Mouse (Mus musculus): ENCODE results near the gene AI481877. TPM values are rescaled to one million over a fixed set of nuclear protein-coding genes. Genes with fewer than 3 reads are reported as not detected.

AI481877 gene
- polyA plus RNA-seq, 1 experiment from 2014 or later, result not detected

- Histone ChIP-seq H3K4me1 (ENCODE audit: control insufficient read depth, insufficient read depth, low read length) (no peaks in the 10 kb centered on the region), H3K9me3 (ENCODE audit: control insufficient read depth, low read length) (no peaks in the 10 kb centered on the region), H3K27me3 (ENCODE audit: control insufficient read depth, insufficient read depth, low read length) (no peaks in the 10 kb centered on the region), H3K4me3 (replicated peaks; ENCODE audit: low read depth, low read length) (no peak overlapping the region), H3K27ac (replicated peaks; ENCODE audit: low read depth, low read length) (no peak overlapping the region), H3K9ac (replicated peaks; ENCODE audit: low read length) (no peak overlapping the region), H3K4me2 (ENCODE audit: low read length) (no peak overlapping the region), H3K36me3 (ENCODE audit: control insufficient read depth, insufficient read depth, low read length) (no peaks in the 10 kb centered on the region)
- WGBS, result 89% methylated on average over 2 of the region's 2 CpGs
- ATAC-seq (ENCODE audit: low FRiP score, low TSS enrichment) (no peak), DNase-seq (no peak)
Measured at GRCm38 (mm10) chr4:59107886-59108285, 30.9 kb downstream of the AI481877 start.

DNA sequence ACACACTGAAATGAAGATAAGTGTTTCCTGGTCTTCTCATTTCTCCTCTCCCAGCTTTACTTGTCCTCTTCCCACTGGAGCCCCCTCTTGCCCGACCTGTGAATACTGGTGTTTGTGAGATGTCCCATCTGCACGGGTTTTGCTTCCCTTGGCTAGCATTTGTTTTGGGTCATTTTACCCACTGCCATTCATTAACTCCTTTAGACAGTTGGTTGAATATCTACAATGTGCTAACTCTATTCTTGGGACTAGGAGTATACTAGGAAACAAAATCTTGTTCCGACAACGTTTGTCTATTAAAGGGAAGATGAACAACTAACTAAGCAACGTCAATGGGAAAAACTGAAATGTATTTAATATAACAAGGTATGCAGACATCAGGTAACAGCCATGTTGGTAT lies 32.1 kb downstream of the AI481877 start:
- Histone ChIP-seq H3K9ac (replicated peaks; ENCODE audit: low read length) (no peak overlapping the region), H3K27ac (replicated peaks; ENCODE audit: low read depth, low read length) (no peak overlapping the region), H3K27me3 (ENCODE audit: control insufficient read depth, insufficient read depth, low read length) (no peaks in the 10 kb centered on the region), H3K4me2 (ENCODE audit: low read length) (no peak overlapping the region), H3K9me3 (ENCODE audit: control insufficient read depth, low read length) (no peaks in the 10 kb centered on the region), H3K4me1 (ENCODE audit: control insufficient read depth, insufficient read depth, low read length) (no peaks in the 10 kb centered on the region), H3K4me3 (replicated peaks; ENCODE audit: low read depth, low read length) (no peak overlapping the region), H3K36me3 (ENCODE audit: control insufficient read depth, insufficient read depth, low read length) (no peaks in the 10 kb centered on the region)
- WGBS, result 85% methylated on average over 5 of the region's 5 CpGs
- DNase-seq (no peak), ATAC-seq (ENCODE audit: low FRiP score, low TSS enrichment) (no peak)

DNA sequence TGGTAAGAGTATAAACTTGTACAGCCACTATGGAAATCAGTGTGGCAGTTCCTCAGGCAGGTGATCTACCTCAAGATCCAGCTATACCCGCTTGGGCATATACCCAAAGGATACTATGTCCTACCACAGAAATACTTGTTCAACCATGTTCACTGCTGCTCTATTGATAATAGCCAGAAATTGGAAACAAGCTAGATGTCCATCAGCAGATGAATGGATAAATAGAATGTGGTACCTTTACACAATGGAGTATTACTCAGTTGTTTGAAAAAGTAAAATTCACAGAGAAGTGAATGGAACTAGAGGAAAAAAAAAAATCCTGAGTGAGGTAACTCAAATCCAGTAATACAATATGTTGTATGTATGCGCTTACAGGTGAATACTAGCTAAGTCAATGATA lies 34.6 kb downstream of the AI481877 start:
- no peaks in the 10 kb centered on the region for H3K4me1 ChIP-seq (ENCODE audit: control insufficient read depth, insufficient read depth, low read length)
- DNase-seq, result no peak
- 93% methylated on average over 2 of the region's 2 CpGs for WGBS

GRCm38 (mm10) chr4:59096393-59096792 lies 42.4 kb downstream of the AI481877 start:
- Histone ChIP-seq H3K27ac (replicated peaks; ENCODE audit: low read depth, low read length) (no peak overlapping the region), H3K36me3 (ENCODE audit: control insufficient read depth, insufficient read depth, low read length) (no peaks in the 10 kb centered on the region), H3K4me2 (ENCODE audit: low read length) (no peak overlapping the region), H3K9ac (replicated peaks; ENCODE audit: low read length) (no peak overlapping the region), H3K9me3 (ENCODE audit: control insufficient read depth, low read length) (no peaks in the 10 kb centered on the region), H3K27me3 (ENCODE audit: control insufficient read depth, insufficient read depth, low read length) (no peaks in the 10 kb centered on the region), H3K4me3 (replicated peaks; ENCODE audit: low read depth, low read length) (no peak overlapping the region), H3K4me1 (ENCODE audit: control insufficient read depth, insufficient read depth, low read length) (no peaks in the 10 kb centered on the region)
- ATAC-seq (ENCODE audit: low FRiP score, low TSS enrichment) (peak; percentile 86), DNase-seq (peak; percentile 94)

More for the DNA sequence above, 34.6 kb downstream of the AI481877 start:
- no peak for ATAC-seq (ENCODE audit: low FRiP score, low TSS enrichment)
- Histone ChIP-seq H3K4me2 (ENCODE audit: low read length) (no peak overlapping the region), H3K4me3 (replicated peaks; ENCODE audit: low read depth, low read length) (no peak overlapping the region), H3K27ac (replicated peaks; ENCODE audit: low read depth, low read length) (no peak overlapping the region), H3K27me3 (ENCODE audit: control insufficient read depth, insufficient read depth, low read length) (no peaks in the 10 kb centered on the region), H3K9ac (replicated peaks; ENCODE audit: low read length) (no peak overlapping the region), H3K36me3 (ENCODE audit: control insufficient read depth, insufficient read depth, low read length) (no peaks in the 10 kb centered on the region), H3K9me3 (ENCODE audit: control insufficient read depth, low read length) (no peaks in the 10 kb centered on the region)

GRCm38 (mm10) chr4:59089391-59089790 lies 49.4 kb downstream of the AI481877 start:
- ATAC-seq (ENCODE audit: low FRiP score, low TSS enrichment) (no peak), DNase-seq (no peak)
- H3K4me2 ChIP-seq (ENCODE audit: low read length), result no peak overlapping the region
- H3K4me3 ChIP-seq (replicated peaks; ENCODE audit: low read depth, low read length), result no peak overlapping the region
- H3K9me3 ChIP-seq (ENCODE audit: control insufficient read depth, low read length), result no peaks in the 10 kb centered on the region
- 77% methylated on average over 1 of the region's 1 CpGs for WGBS
- no peaks in the 10 kb centered on the region for H3K36me3 ChIP-seq (ENCODE audit: control insufficient read depth, insufficient read depth, low read length)
- H3K27me3 ChIP-seq (ENCODE audit: control insufficient read depth, insufficient read depth, low read length), result no peaks in the 10 kb centered on the region
- no peaks in the 10 kb centered on the region for H3K4me1 ChIP-seq (ENCODE audit: control insufficient read depth, insufficient read depth, low read length)
- no peak overlapping the region for H3K27ac ChIP-seq (replicated peaks; ENCODE audit: low read depth, low read length)
- H3K9ac ChIP-seq (replicated peaks; ENCODE audit: low read length), result no peak overlapping the region

- Histone ChIP-seq H3K36me3 (ENCODE audit: control insufficient read depth, insufficient read depth, low read length) (no peaks in the 10 kb centered on the region), H3K4me1 (ENCODE audit: control insufficient read depth, insufficient read depth, low read length) (no peaks in the 10 kb centered on the region), H3K4me3 (replicated peaks; ENCODE audit: low read depth, low read length) (no peak overlapping the region), H3K9me3 (ENCODE audit: control insufficient read depth, low read length) (no peaks in the 10 kb centered on the region), H3K4me2 (ENCODE audit: low read length) (no peak overlapping the region), H3K27ac (replicated peaks; ENCODE audit: low read depth, low read length) (no peak overlapping the region), H3K9ac (replicated peaks; ENCODE audit: low read length) (no peak overlapping the region), H3K27me3 (ENCODE audit: control insufficient read depth, insufficient read depth, low read length) (no peaks in the 10 kb centered on the region)
- no peak for ATAC-seq (ENCODE audit: low FRiP score, low TSS enrichment)
- WGBS, result 84% methylated on average over 2 of the region's 2 CpGs
- DNase-seq, result no peak
Measured at GRCm38 (mm10) chr4:59083430-59083829, 55.4 kb downstream of the AI481877 start.

DNA sequence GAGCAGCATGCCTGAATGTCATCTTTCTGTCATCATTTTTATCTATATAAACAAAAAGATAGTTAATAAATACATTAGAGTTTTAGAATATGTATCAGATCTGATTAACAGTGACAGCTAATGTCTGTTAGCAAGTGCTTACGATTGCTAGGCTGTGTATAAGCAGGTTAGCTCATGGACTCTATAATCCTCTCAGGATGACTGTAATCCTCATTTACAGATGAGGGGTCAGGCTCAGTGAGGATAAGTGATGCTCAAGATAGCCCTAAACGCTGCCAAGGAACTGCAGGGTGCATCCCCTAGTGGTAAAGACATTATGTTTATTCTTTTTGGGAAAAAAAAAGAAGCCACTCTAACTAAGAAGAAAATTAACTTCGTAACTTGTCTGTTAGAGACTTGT lies 69.5 kb downstream of the AI481877 start:
- H3K4me2 ChIP-seq (ENCODE audit: low read length), result no peak overlapping the region
- H3K4me3 ChIP-seq (replicated peaks; ENCODE audit: low read depth, low read length), result no peak overlapping the region
- 31% methylated on average over 3 of the region's 3 CpGs for WGBS
- H3K27me3 ChIP-seq (ENCODE audit: control insufficient read depth, insufficient read depth, low read length), result no peaks in the 10 kb centered on the region
- ATAC-seq (ENCODE audit: low FRiP score, low TSS enrichment), result no peak
- no peaks in the 10 kb centered on the region for H3K4me1 ChIP-seq (ENCODE audit: control insufficient read depth, insufficient read depth, low read length)
- no peak overlapping the region for H3K27ac ChIP-seq (replicated peaks; ENCODE audit: low read depth, low read length)
- H3K9ac ChIP-seq (replicated peaks; ENCODE audit: low read length), result no peak overlapping the region
- no peaks in the 10 kb centered on the region for H3K9me3 ChIP-seq (ENCODE audit: control insufficient read depth, low read length)
- H3K36me3 ChIP-seq (ENCODE audit: control insufficient read depth, insufficient read depth, low read length), result no peaks in the 10 kb centered on the region
- DNase-seq, result peak; percentile 3

DNA sequence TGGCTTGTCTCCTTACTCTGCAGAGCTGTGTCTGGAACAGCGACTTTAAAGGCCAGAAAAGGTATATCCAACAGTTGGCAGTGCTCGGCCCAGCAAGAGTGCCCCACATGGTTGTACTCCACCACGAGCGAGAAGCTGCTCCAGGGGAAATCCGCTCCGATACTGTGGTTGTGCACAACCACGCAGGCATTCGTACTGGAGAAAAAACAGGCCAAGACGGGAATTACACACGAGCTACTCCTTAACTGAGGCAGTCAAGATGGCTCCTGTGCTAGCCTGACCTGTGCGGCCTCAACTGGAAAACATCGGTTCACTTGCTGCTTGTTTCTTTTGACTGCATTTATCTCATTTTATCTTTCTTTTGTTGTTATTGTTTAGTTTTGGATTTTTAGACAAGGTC lies 76.3 kb downstream of the AI481877 start:
- WGBS, result 66% methylated on average over 12 of the region's 12 CpGs
- H3K27me3 ChIP-seq (ENCODE audit: control insufficient read depth, insufficient read depth, low read length), result no peaks in the 10 kb centered on the region
- no peak for ATAC-seq (ENCODE audit: low FRiP score, low TSS enrichment)

GRCm38 (mm10) chr4:59057929-59058328 lies 80.9 kb downstream of the AI481877 start:
- WGBS, result 95% methylated on average over 3 of the region's 3 CpGs

More for the DNA sequence above, 76.3 kb downstream of the AI481877 start:
- H3K4me2 ChIP-seq (ENCODE audit: low read length), result no peak overlapping the region
- DNase-seq, result no peak
- H3K27ac ChIP-seq (replicated peaks; ENCODE audit: low read depth, low read length), result no peak overlapping the region
- H3K4me3 ChIP-seq (replicated peaks; ENCODE audit: low read depth, low read length), result no peak overlapping the region
- H3K4me1 ChIP-seq (ENCODE audit: control insufficient read depth, insufficient read depth, low read length), result no peaks in the 10 kb centered on the region
- no peaks in the 10 kb centered on the region for H3K9me3 ChIP-seq (ENCODE audit: control insufficient read depth, low read length)
- H3K36me3 ChIP-seq (ENCODE audit: control insufficient read depth, insufficient read depth, low read length), result no peaks in the 10 kb centered on the region
- H3K9ac ChIP-seq (replicated peaks; ENCODE audit: low read length), result no peak overlapping the region

More at GRCm38 (mm10) chr4:59057929-59058328, 80.9 kb downstream of the AI481877 start:
- Histone ChIP-seq H3K36me3 (ENCODE audit: control insufficient read depth, insufficient read depth, low read length) (no peaks in the 10 kb centered on the region), H3K4me1 (ENCODE audit: control insufficient read depth, insufficient read depth, low read length) (no peaks in the 10 kb centered on the region), H3K27me3 (ENCODE audit: control insufficient read depth, insufficient read depth, low read length) (no peaks in the 10 kb centered on the region), H3K4me2 (ENCODE audit: low read length) (no peak overlapping the region), H3K4me3 (replicated peaks; ENCODE audit: low read depth, low read length) (no peak overlapping the region), H3K9me3 (ENCODE audit: control insufficient read depth, low read length) (no peaks in the 10 kb centered on the region), H3K9ac (replicated peaks; ENCODE audit: low read length) (no peak overlapping the region), H3K27ac (replicated peaks; ENCODE audit: low read depth, low read length) (no peak overlapping the region)
- DNase-seq (no peak), ATAC-seq (ENCODE audit: low FRiP score, low TSS enrichment) (no peak)

Data from midbrain, embryonic 14.5 days (tissue).